Mouse (Mus musculus): ENCODE measurements at regions not wholly inside any gene's neighbourhood (a gene's known extent, or its start where the extent isn't known, plus 50 kb on each side); places are given as distances from the start of the nearest gene placed in this dataset.

GRCm38 (mm10) chr11:63413106-63413505 is 284.3 kb downstream of the Pmp22 start:
- no peak for TF ChIP-seq CTCF (IDR thresholded peaks at IDR 0.05; ENCODE audit: insufficient read depth, low read depth, low read length)
- TF ChIP-seq POLR2A (IDR thresholded peaks at IDR 0.05; ENCODE audit: insufficient read depth, low read depth, low read length) = no peak

All from olfactory bulb, adult 2 months (tissue).